Mouse (Mus musculus) forebrain, embryonic 11.5 days (tissue): Measurements from ENCODE around the gene Bard1. TPM values are rescaled to one million over a fixed set of nuclear protein-coding genes. Genes with fewer than 3 reads are reported as not detected.

Experiments
- ATAC-seq: fragments of 200-750 bp; cut with Nextera tagmentation; replicated peaks from 2 replicates; pipeline ENCODE4 v1.8.0; 2017; ENCODE audit warnings: moderate TSS enrichment; ENCODE audit not compliant: low FRiP score
- DNase-seq: peaks from one replicate; pipeline ENCODE4 v3.0.0-alpha.2; 2017; ENCODE audit warnings: low spot score
- H3K27ac ChIP-seq: fragments of 300-500 bp; sonication (generic); 2 replicates; pipeline ENCODE4 v1.5.1; 2014; ENCODE audit warnings: low read depth, low read length
- H3K27me3 ChIP-seq: fragments of 300-500 bp; sonication (generic); 2 replicates; pipeline ENCODE4 v1.6.1; 2014; ENCODE audit warnings: mild to moderate bottlenecking, low read length, mixed read lengths; ENCODE audit not compliant: control insufficient read depth, insufficient read depth
- H3K36me3 ChIP-seq: fragments of 300-500 bp; sonication (generic); 2 replicates; pipeline ENCODE4 v1.6.1; 2014; ENCODE audit warnings: mild to moderate bottlenecking, low read length, moderate library complexity, mixed read lengths; ENCODE audit not compliant: control insufficient read depth, insufficient read depth
- H3K4me1 ChIP-seq: fragments of 300-500 bp; sonication (generic); replicated peaks from 2 replicates; pipeline ENCODE4 v1.6.1; 2014; ENCODE audit warnings: low read length, mixed read lengths; ENCODE audit not compliant: control insufficient read depth, insufficient read depth
- H3K4me2 ChIP-seq: fragments of 300-500 bp; sonication (generic); 2 replicates; pipeline ENCODE4 v1.6.1; 2014; ENCODE audit warnings: low read depth, mild to moderate bottlenecking, low read length, moderate library complexity, mixed read lengths; ENCODE audit not compliant: severe bottlenecking
- H3K4me3 ChIP-seq: fragments of 300-500 bp; sonication (generic); 2 replicates; pipeline ENCODE4 v1.5.1; 2014; ENCODE audit warnings: low read depth, low read length
- H3K9ac ChIP-seq: fragments of 300-500 bp; sonication (generic); 2 replicates; pipeline ENCODE4 v1.6.1; 2014; ENCODE audit warnings: low read length
- H3K9me3 ChIP-seq: fragments of 300-500 bp; sonication (generic); 2 replicates; pipeline ENCODE4 v1.6.1; 2016; ENCODE audit warnings: low read length, mixed read lengths; ENCODE audit not compliant: control insufficient read depth
- WGBS: fragments of 180-500 bp; shearing (Covaris S2); extraction: QIAGEN DNeasy Blood & Tissue Kit; methylation state at CpG from one replicate; pipeline ENCODE4 v1.1.7; 2014; 5-methylcytosine and 5-hydroxymethylcytosine counted together
- polyA plus RNA-seq: library from polyadenylated mRNA; unstranded; fragments of >200 nt; fragmentation: Nextera tagmentation; extraction: Ambion mirVana; gene quantifications from 2 replicates; pipeline ENCODE4 v1.2.1, GENCODE M21; 2014

Bard1 gene
- polyA plus RNA-seq, 1 experiment from 2014 or later: 3.4 TPM

GRCm38 (mm10) chr1:71103174-71103864 is 373 bp upstream of the Bard1 start:
- H3K9ac ChIP-seq: peak overlapping the region; percentile 70
- no peaks in the 10 kb centered on the region for H3K9me3 ChIP-seq
- ATAC-seq (peak; percentile 4; the same call in 1 of the 2 replicates), DNase-seq (peak; percentile 49)
- 35% methylated on average over 18 of the region's 18 CpGs for WGBS
- H3K27me3 ChIP-seq: no peaks in the 10 kb centered on the region
- no peaks in the 10 kb centered on the region for H3K36me3 ChIP-seq
- H3K27ac ChIP-seq: no peak overlapping the region
- peaks cover 6% of the 10 kb centered on the region; the same call in 1 of the 2 replicates for H3K4me1 ChIP-seq
- H3K4me3 ChIP-seq: peak overlapping the region; percentile 54
- peak overlapping the region; percentile 63; the same call in 1 of the 2 replicates for H3K4me2 ChIP-seq

- Histone ChIP-seq H3K4me2 (peak overlapping the region; percentile 63; the same call in 1 of the 2 replicates), H3K36me3 (no peaks in the 10 kb centered on the region), H3K27me3 (no peaks in the 10 kb centered on the region), H3K27ac (no peak overlapping the region), H3K4me1 (peaks cover 6% of the 10 kb centered on the region; the same call in 1 of the 2 replicates), H3K9ac (no peak overlapping the region), H3K4me3 (peak overlapping the region; percentile 18), H3K9me3 (no peaks in the 10 kb centered on the region)
- ATAC-seq (no peak), DNase-seq (no peak)
- WGBS: 59% methylated on average over 11 of the region's 11 CpGs
Measured at GRCm38 (mm10) chr1:71101369-71101970, 1.5 kb downstream of the Bard1 start.

- Histone ChIP-seq H3K4me1 (peaks cover 6% of the 10 kb centered on the region; the same call in 1 of the 2 replicates), H3K27ac (no peak overlapping the region), H3K9ac (no peak overlapping the region), H3K36me3 (no peaks in the 10 kb centered on the region), H3K9me3 (no peaks in the 10 kb centered on the region), H3K4me2 (0 out of 2 replicates have a peak overlapping the region, but pooled peaks have one; percentile 8), H3K4me3 (no peak overlapping the region), H3K27me3 (no peaks in the 10 kb centered on the region)
- ATAC-seq: no peak
- 73% methylated on average over 5 of the region's 5 CpGs for WGBS
- no peak for DNase-seq
Measured at GRCm38 (mm10) chr1:71100591-71101368, 2.2 kb downstream of the Bard1 start.

- no peak overlapping the region for H3K4me3 ChIP-seq
- DNase-seq (no peak), ATAC-seq (no peak)
- H3K4me1 ChIP-seq: peaks cover 6% of the 10 kb centered on the region; the same call in 1 of the 2 replicates
- no peaks in the 10 kb centered on the region; the same call in 1 of the 2 replicates for H3K9me3 ChIP-seq
- H3K4me2 ChIP-seq: no peak overlapping the region
- H3K27me3 ChIP-seq: no peaks in the 10 kb centered on the region
- 56% methylated on average over 3 of the region's 3 CpGs for WGBS
- H3K9ac ChIP-seq: no peak overlapping the region
- 0 out of 2 replicates have a peak overlapping the region, but pooled peaks have one; percentile 6 for H3K27ac ChIP-seq
- H3K36me3 ChIP-seq: no peaks in the 10 kb centered on the region
Measured at GRCm38 (mm10) chr1:71099945-71100515, 2.9 kb downstream of the Bard1 start.

- ATAC-seq: no peak
- Histone ChIP-seq H3K9me3 (no peaks in the 10 kb centered on the region; the same call in 1 of the 2 replicates), H3K4me1 (peaks cover 4% of the 10 kb centered on the region; the same call in 1 of the 2 replicates), H3K9ac (no peak overlapping the region), H3K36me3 (no peaks in the 10 kb centered on the region), H3K4me3 (no peak overlapping the region), H3K27me3 (no peaks in the 10 kb centered on the region), H3K27ac (no peak overlapping the region), H3K4me2 (no peak overlapping the region)
- DNase-seq: no peak
- WGBS: 97% methylated on average over 1 of the region's 1 CpGs
Measured at GRCm38 (mm10) chr1:71096031-71096430, 6.9 kb downstream of the Bard1 start.

GRCm38 (mm10) chr1:71095211-71095805 is 7.6 kb downstream of the Bard1 start:
- no peaks in the 10 kb centered on the region for H3K27me3 ChIP-seq
- 94% methylated on average over 2 of the region's 2 CpGs for WGBS
- no peak overlapping the region for H3K4me3 ChIP-seq
- no peak for DNase-seq
- no peaks in the 10 kb centered on the region for H3K36me3 ChIP-seq
- H3K27ac ChIP-seq: no peak overlapping the region
- no peak for ATAC-seq
- no peak overlapping the region for H3K4me2 ChIP-seq
- H3K9me3 ChIP-seq: no peaks in the 10 kb centered on the region; the same call in 1 of the 2 replicates
- peaks cover 4% of the 10 kb centered on the region; the same call in 1 of the 2 replicates for H3K4me1 ChIP-seq
- H3K9ac ChIP-seq: no peak overlapping the region

- ATAC-seq: no peak
- Histone ChIP-seq H3K27me3 (no peaks in the 10 kb centered on the region), H3K9ac (no peak overlapping the region), H3K9me3 (no peaks in the 10 kb centered on the region), H3K4me2 (no peak overlapping the region), H3K27ac (no peak overlapping the region), H3K4me3 (no peak overlapping the region), H3K4me1 (no peaks in the 10 kb centered on the region), H3K36me3 (no peaks in the 10 kb centered on the region; the same call in 1 of the 2 replicates)
- DNase-seq: no peak
- WGBS: 75% methylated on average over 3 of the region's 3 CpGs
Measured at GRCm38 (mm10) chr1:71075651-71076050, 27.3 kb downstream of the Bard1 start.

- no peaks in the 10 kb centered on the region for H3K4me1 ChIP-seq
- H3K27ac ChIP-seq: no peak overlapping the region
- no peak for DNase-seq
- no peaks in the 10 kb centered on the region for H3K9me3 ChIP-seq
- H3K4me2 ChIP-seq: no peak overlapping the region
- ATAC-seq: no peak
- H3K4me3 ChIP-seq: no peak overlapping the region
- no peaks in the 10 kb centered on the region for H3K27me3 ChIP-seq
- no peaks in the 10 kb centered on the region; the same call in 1 of the 2 replicates for H3K36me3 ChIP-seq
- no peak overlapping the region for H3K9ac ChIP-seq
Measured at GRCm38 (mm10) chr1:71070771-71071170, 32.2 kb downstream of the Bard1 start.
